Mouse (Mus musculus) left cerebral cortex, postnatal 4 days (tissue): ENCODE results near the gene Ubxn7. TPM values are rescaled to one million over a fixed set of nuclear protein-coding genes. Genes with fewer than 3 reads are reported as not detected.
A peak's percentile ranks its signal among the peaks of the same experiment; 100 is the strongest.

Experiments
- DNase-seq: peaks from one replicate; pipeline ENCODE4 v3.0.0-alpha.2; 2022
- intact Hi-C: fragments of 180-260 bp; cut with DNase I; formaldehyde crosslinking; loops from one replicate; pipeline ENCODE4 v1.15.1; 2025
- total RNA-seq, 2 experiments: library from RNA; stranded (reverse); gene quantifications; 2 replicates each; pipeline ENCODE4 v1.2.3; 2021

Gene Ubxn7
- total RNA-seq, 2 experiments from 2014 or later, result 73.2 to 77.9 TPM

DNA sequence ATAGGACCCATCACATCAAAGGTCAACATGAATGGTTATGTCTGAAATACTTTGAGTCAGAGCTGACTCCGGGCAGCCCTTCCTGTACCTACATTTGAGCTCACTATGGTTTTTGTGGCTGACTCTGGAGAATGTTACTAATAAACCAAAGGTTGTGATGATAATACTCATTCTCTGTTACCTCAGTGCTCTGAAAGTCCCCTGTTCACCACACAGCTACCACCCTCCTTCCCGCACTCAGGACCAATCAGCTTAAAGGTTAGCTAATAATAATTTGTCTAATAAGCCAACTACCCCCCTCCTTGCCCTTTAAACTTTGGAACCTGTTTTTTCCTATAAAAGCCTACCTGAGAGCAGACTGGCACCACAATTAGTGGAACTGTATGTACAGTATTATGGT, 47.5 kb downstream of the Ubxn7 start:
- intact Hi-C loops, result loop anchor here (10.0 kb wide), 1 partner anchor 95 kb away; no protein-coding TSS in a partner anchor
- DNase-seq, result no peak

DNA sequence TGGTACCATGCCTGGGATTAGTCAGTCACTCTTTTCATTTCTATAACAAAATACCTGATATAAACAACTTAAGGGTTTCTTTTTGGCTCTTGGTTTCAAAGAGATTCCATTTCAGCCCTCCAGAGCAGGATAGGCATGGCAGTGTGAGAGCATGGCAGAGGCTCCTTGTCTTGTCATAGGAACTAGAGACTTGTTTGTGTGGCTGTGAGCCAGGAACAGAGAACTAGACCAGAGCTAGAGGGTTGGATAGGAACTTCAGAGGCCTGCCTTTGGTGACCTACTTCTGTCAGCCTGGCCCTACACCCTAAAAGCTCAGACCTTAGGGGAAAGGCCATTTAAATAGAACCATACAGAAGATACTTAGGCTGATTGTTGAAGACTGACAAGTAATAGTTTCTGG, 50.8 kb downstream of the Ubxn7 start:
- intact Hi-C loops, result no loop called here
- no peak for DNase-seq

DNA sequence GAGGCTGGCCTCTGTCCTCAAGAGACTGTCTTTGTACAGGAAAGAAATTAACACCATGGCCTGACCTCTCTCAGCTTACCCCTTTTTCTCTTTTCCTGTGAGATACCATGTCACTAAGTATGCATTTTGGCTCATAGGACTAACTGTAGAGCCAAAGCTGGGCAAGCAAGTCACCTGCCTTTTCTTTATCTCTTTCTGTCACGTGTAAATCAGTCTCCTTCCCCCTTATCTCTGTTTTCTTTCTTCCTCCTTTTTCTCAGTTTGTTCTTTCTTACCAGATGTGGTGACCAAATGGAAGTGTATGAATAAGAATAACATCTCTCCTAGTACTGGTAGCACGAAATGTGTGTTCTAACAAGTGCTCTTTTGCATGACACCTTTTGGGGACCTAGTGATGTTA, 52.8 kb downstream of the Ubxn7 start:
- DNase-seq, result no peak
- intact Hi-C loops, result no loop called here

DNA sequence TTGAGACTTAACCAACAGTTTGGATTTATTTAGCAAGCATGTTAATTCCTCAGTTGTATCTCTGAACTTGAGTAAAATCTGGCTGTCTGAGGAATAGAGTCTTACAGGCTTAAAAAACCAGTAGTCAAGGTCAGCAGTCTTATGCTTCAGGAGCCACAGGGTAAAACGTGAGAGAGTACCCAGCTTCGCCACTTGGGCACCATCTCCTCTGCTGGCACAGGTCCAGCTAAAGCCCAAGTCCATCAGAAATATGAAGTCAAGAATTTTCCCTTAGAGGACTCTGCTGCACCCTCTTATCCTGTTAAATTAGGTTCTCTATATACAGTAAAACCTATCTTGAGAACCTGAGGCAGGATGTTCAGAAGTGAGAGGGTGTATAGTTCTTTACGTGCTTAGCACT, 54.8 kb downstream of the Ubxn7 start:
- intact Hi-C loops, result no loop called here
- DNase-seq, result peak; percentile 10

DNA sequence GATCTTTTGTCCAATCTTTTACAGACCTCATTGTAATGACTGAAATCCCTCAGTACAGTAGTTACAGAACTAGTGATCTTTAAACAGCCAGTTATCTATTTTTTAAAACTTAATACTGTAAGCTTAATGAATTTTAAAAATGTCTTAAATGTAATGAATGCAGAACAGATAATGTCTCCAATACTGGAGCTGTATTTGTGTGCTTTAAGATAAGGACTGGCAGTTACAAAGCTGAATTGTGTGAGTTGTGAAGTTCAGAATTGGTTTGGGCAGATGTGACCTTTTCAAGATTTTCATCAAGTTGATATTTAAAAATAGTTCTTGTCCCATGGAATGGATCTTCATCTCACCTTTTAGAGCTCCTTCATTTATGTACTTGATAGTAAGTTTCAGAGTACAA, 57.0 kb downstream of the Ubxn7 start:
- intact Hi-C loops, result no loop called here
- no peak for DNase-seq

DNA sequence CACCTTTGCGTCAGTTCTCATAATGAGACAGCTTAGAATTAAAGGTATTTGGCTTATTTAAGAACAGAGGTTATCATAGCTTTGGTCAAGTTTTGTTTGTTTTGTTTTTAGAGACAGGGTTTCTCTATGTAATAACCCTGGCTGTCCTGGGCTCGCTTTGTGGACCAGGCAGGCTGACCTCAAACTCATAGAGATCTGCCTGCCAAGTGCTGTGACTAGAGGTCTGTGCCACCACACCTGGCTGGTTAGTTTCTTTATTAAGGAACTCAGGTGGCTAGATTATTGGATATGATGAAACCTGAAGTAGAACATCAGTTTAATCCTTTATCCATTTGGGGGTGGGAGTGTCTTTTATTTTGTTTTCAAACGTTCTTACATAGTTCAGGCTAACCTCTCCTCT, 57.8 kb downstream of the Ubxn7 start:
- no peak for DNase-seq
- intact Hi-C loops, result no loop called here

DNA sequence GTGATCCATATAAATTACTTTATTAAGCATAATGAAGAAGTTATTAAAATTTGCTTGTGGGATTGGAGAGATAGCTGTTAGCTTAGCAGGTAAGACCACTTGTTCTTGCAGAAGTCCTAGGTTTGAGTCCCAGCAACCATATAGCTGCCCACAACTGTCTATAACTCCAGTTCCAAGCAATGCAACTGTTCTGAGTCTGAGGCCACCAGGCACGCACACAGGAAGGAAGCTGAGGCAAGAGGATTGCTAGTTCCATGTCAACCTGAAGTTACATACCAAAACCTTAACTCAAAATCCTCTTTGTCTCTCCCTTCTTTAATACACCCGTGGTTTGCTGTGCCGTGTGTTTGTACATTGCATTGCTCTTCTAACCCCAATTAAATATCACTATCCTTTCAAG, 58.8 kb downstream of the Ubxn7 start:
- intact Hi-C loops, result no loop called here

DNA sequence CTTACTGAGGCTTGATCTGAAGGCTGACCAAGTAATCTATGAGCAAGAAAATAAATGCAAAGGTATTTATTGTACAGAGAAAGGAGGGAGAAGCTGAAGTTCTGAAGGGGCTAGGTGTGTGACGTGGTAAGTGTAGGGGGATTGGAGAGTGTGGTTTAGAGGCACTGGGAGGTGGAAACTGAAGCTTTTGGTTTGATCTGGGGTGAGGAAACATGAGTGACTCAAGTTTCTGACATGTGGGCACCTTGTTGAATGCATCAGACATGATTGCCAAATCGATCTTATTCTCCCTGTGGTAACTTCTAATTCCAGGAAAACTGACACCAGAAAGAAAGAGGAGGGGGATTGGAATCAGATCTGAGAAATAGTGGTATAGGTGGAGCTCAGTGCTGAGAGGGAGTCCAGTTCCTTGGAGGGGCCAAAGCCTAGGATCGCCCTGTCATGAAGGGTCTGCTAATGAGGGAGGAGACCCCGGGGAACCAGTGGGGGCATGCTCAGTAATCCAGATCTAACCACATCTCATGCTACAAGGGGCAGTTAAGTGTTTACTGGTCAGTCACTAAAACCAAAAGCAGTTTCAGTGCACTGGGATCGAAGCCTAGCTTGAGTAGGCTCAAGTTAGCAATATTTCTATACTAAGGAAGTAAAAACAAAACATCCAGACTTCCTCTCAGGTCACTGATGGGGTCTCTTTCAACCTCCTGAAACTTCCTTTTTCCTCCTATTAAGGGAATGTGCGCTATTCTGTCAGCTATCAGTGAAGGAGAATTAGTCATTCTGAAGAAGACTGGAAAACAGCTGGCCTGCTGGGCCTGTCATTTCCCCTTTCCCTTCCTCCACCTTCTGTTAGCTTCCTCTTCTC, 63.9 kb downstream of the Ubxn7 start:
- intact Hi-C loops, result no loop called here
- DNase-seq, result no peak

More for the DNA sequence above, 58.8 kb downstream of the Ubxn7 start:
- DNase-seq, result no peak

DNA sequence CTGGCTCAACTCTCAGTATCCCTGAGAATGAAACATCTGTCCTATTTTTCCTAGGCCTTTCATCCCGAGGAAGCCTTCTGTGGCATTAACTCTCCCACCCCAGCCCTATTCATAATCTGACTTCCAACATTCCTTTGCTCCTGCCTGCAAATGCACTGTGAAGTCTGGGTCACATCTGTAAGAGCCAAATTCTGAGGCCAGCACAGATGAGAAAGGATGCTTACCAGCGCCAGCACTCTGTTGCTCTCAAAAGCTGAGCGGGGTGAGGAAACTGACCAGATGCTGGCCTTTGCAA, 64.4 kb downstream of the Ubxn7 start:
- intact Hi-C loops, result no loop called here
- no peak for DNase-seq

DNA sequence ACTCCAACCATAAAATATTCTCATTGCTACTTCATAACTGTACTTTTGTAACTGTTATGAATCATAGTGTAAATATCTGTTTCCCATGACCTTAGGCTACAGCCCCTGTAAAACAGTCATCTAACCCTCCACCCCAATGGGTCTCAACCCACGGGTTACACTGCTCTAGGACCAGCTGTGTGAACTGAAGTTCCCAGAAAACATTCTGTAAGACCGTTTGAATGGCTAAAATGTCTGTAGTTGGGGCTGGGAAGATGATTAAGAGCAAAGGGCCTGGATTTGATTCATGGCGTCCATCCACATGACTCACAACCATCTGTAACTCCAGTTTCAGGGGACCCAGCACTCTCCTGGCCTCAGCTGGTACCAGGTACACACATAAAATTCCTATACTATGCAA, 66.1 kb downstream of the Ubxn7 start:
- DNase-seq, result no peak
- intact Hi-C loops, result no loop called here

DNA sequence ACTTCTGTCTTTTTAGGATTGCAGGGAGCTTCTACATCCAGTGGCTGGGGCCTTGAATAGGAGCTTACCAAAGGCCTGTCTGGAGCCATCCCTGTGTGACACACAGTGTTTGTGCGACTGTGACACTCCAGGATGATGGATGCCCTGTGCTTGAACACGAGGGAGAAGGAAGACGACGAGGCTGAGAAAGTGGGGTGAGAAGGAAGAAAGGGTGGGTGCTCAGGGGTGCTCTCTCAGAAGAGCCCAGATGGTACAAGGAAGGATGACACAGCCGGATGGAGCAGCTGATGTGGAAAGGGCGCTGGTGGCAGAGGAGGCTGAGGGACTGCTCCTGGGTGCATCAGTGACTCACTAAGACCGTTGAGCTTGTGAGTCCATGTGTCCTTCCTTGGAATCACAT, 68.2 kb downstream of the Ubxn7 start, which contains the start of gene Tm4sf19:
TSS of gene Tm4sf19 (plus strand) at position 240 of the 400 bp plus-strand sequence.
- intact Hi-C loops, result no loop called here
- DNase-seq, result no peak

DNA sequence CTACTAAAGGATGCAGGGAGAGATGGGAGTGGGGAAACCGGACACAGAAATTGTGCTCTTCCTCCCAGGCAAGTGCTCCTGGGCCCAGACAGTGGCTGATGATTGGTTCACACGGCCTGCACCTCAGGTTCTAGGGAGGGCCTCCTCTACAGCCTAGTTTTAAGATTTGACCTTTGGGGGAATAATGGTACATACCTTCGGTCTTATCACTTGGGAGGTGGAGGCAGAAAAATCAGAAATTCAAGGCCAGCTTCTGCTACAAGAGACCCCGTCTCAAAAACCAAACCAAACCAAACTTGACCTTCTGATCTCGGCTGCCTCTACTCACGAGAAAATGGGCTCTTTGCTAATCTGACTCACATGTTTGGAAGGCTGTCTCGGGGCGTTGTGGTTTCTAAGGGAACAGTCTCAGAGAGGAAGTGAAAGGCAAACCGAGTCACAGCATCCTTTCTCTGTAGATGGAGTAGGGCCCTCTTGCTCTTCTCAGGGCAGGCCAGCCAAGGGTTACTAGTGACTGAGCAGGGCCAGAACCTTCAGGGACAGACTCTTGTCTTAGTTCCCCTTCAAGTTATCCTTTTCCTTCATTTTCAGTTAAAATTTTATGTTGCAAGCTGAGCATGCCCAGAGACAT, 69.4 kb downstream of the Ubxn7 start:
- intact Hi-C loops, result no loop called here
- DNase-seq, result no peak

DNA sequence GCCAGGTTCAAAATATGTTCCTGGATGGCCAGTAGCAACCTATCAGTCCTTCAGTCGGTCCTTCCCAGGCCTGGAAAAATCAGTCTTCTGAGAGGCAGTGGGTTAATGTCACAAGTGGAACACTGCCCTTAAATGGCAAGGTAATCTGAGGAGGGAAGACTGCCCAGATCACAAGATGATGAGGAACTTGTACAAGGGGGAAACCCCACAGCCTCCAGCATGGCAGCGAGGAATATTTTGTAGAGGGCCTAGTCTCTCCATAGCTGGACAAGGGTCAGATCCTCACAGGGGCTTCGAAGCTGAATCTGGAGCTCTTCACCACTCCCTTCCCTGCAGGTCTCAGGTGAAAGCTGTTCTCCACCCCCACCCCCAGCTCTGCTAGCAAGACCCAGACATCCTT, 70.8 kb downstream of the Ubxn7 start:
- DNase-seq, result no peak
- intact Hi-C loops, result no loop called here

DNA sequence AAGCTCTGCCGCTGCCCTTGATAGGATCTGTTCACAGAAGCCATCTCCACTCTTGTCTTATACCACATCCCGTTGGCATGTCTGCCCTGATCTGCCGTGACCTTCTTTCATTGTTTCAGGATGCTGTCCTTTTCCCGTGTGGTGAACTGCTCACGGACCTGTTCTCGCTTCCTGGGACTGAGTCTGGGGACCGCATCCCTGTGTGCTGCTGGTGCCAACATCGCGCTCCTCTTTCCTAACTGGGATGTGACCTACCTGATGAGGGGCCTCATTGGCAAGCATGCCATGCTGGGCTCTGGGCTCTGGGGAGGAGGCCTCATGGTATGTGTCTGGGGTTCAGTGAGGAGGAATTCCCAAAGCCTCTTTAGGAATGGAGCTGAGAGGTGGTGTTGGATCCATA, 73.7 kb downstream of the Ubxn7 start:
- intact Hi-C loops, result no loop called here
- DNase-seq, result no peak

DNA sequence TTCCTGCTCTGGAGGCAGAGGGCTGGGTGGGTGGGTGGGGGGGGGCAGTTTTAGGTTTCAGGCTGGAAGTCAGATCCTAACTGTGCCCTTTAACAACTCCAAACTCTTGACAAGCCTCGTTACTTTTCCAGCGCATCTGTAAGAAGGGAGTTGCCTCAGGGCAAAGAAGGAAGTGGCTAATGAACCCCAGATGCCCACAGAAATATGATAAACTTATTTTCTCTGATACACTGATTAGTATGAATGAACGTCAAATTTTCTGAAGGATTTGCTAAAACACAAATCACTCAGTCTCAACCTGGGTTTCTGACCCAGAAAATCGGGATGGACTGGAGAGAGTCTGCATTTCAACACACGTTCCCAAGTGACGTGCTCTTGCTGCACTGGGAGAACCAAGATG, 74.6 kb downstream of the Ubxn7 start:
- intact Hi-C loops, result no loop called here
- no peak for DNase-seq

DNA sequence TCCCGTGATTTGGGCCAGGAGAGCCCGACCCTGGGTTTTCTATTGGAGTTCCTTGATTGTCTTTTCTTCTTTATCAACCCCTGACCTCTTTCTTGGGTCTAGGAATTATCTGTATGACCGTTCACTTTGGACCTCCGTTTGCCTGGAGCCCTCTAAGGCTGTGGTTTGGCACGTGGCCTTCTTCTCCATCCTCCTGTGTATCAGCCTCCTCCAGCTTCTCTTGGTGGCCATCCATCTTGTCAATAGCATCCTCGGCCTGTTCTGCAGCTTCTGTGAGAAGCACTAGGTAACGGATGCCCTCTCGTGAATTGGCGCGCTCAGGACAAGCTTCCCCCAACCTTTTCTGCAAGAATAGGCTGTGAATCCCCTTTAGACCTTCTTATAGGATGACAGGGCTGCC, 75.7 kb downstream of the Ubxn7 start:
- intact Hi-C loops, result no loop called here
- no peak for DNase-seq

DNA sequence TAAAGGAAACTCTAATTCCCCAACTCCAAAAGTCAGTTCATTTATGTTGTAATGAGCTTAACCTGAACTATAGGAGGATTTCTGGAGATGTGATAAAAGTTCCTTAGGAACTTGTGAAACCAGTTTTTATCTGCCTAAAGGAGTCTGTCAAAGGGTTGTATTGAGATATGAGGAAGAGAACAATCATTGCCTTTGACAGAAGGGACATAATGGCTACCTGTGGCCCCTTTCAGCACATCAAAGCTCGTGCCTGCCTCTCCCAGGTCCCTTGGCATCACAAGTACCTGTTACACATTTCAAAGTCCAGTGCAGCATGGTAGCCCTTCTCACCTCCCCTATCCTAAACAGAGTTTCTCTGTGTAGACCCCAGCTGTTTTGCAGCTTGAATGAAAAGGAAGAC, 85.4 kb downstream of the Ubxn7 start:
- intact Hi-C loops, result no loop called here
- DNase-seq, result no peak

DNA sequence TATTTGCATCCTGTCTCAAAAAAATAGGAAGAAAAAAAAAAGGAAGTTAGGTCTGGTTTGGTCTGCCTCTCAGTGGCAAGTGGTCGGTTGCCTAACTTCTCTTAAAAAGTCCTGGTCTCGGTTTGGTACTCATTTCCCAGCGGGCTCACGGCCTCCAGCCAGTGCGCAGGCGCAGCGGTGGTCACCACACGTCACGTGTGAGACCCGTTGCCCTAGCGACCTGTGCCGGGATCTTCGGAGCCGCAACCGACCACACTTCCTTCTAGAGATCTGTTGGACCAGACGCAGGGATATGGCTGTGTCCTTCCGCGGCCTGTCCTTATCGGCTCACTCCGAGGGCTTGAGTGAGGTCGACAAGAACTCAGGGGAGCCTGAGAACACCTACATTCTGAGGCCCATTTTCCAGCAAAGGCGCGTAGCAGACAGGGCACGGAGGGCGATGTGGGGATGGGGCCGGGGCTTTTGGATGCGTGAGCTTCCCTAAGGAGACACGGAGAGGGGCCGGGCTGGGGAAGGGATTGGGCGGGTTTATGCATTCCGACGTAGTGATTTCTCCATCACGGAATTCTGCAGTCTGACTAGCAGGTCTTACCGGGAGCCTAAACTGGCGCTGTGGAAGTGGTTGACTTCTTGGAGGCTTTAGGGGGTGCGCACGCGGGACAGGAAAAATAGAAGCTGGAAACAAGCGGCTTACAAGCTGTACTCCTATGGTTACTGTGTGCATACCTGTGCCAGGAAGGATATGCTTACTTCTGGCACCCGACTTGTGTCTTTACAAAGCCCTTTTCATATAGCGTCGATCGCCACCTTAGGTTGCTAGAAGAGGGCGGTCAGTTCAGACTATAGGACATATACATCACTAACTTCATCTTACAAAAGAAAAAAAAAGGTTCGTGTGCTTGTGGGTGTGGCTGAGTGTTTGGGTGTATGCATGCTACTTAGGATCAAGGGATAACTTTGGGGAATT, 87.7 kb downstream of the Ubxn7 start, which contains the start of gene Tctex1d2:
TSS of gene Tctex1d2 (plus strand) at position 186 of the 967 bp plus-strand sequence.
- intact Hi-C loops, result no loop called here
- peak; percentile 97 for DNase-seq

DNA sequence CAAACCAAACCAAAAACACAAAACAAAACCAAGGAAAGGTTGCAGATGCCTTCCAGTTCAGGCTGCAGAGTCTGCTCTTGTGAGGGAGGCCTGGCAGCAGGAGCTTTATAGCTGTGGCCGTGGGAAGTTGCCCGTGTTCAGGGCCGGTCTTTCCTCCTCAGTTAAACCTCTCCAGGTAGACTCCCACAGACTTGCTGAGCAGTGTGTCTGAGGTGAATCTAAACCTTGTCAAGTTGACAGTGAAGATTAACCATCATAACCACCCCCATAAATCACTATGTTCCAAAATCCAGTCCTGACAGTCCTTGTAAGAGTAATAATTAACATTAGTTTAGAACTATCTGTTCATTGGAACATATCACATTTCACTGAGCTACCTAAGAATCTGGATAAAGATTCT, 95.4 kb downstream of the Ubxn7 start:
- intact Hi-C loops, result no loop called here
- DNase-seq, result no peak

DNA sequence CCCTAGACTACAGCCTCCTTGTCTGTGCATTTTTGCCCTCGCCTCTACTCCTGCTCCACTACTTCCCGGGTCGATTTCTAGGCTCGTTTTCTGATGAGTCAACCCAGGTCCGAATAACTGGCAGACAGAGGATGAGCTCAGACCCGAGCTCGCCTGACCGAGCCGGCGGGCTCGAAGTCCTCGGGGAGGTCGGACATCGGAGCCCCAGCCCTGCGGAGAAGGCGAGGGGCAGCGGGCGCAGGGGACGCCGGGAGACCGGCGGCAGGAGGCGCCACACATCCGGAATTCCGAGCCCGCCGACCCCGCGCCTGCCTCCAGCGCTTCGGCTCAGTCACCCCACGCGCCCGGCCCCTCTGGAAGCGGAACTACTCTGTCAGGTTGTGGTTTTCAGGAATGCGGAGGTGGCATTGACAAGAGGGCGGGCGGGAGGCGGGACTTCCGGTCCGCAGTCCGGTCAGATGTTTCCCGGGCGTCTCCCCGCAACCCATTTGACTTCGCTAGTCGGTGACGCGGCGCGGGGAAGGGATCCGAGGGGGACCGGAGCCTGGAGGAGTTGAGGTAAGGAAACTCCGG, 98.5 kb downstream of the Ubxn7 start, which contains the start of gene Pcyt1a:
TSS of gene Pcyt1a (plus strand) at position 448 of the 573 bp plus-strand sequence.
- DNase-seq, result peak; percentile 94
- intact Hi-C loops, result no loop called here
